9 mouse cellular contexts compared by ENCODE assay signal in the genomic region with DNA sequence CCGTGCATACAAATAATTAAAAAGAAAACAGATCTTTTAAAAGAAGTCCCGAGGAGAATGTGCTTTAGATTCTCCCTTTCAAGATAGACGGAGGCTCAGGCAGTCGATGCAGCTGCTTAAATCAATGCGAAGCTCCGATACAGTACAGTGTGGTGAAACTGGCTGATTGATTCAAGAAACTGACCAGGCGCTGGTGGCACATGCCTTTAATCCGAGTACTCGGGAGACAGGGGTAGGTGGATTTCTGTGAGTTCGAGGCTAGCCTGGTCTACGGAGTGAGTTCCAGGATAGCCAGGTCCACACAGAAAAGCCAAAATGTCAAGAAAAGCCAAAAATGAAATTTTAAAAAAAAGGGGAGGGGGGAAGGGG. TPM values are rescaled to one million over a fixed set of nuclear protein-coding genes. Genes with fewer than 3 reads are reported as not detected.
A peak's percentile ranks its signal among the peaks of the same experiment; 100 is the strongest.
DNase-seq lines count a peak whose midpoint lies in the region; ATAC-seq and TF ChIP-seq lines count a peak whose summit lies in the region.
"Had no signal": no experiment of that assay in that cellular context is flagged by ENCODE, and none has a peak within 500 bp of the region (broad histone marks: within the 10 kb centered on the region; RNA-seq: fewer than 3 reads in every experiment).

No protein-coding gene starts in this region.

- intact Hi-C loops in heart, postnatal 10 days (cut with DNase I) = loop anchor here (5.0 kb wide), 1 partner anchor 91 kb away; no protein-coding TSS in a partner anchor

- H3K4me1 ChIP-seq in heart, embryonic 11.5 days (ENCODE audit: control insufficient read depth, insufficient read depth, low read length) = no peaks in the 10 kb centered on the region
- H3K4me1 ChIP-seq in cortical plate, adult 2 months (ENCODE audit: control insufficient read depth, insufficient read depth, low read length) = no peaks in the 10 kb centered on the region
- H3K4me1 ChIP-seq in intestine, embryonic 14.5 days (replicated peaks; ENCODE audit: control insufficient read depth, insufficient read depth, low read length) = no peaks in the 10 kb centered on the region

- no peak overlapping the region for H3K27ac ChIP-seq in heart, embryonic 11.5 days (ENCODE audit: low read depth, low read length)
- H3K27ac ChIP-seq in cortical plate, adult 2 months (ENCODE audit: insufficient read depth, low read length) = no peak overlapping the region
- no peak overlapping the region for H3K27ac ChIP-seq in intestine, embryonic 14.5 days (ENCODE audit: low read depth)

- WGBS in heart, embryonic 11.5 days (ENCODE audit: insufficient replicate concordance) = 22% methylated on average over 11 of the region's 11 CpGs
- 29% methylated on average over 11 of the region's 11 CpGs for WGBS in intestine, embryonic 14.5 days

- no peak overlapping the region for H3ac ChIP-seq in myocyte (ENCODE audit: control insufficient read depth, insufficient read length)

- no peaks in the 10 kb centered on the region for H3K9me3 ChIP-seq in heart, embryonic 11.5 days (replicated peaks; ENCODE audit: control insufficient read depth, low read length)
- no peaks in the 10 kb centered on the region for H3K9me3 ChIP-seq in intestine, embryonic 14.5 days (ENCODE audit: control insufficient read depth, low read length)

- peak overlapping the region; percentile 46 for H3K4me3 ChIP-seq in heart, embryonic 11.5 days (ENCODE audit: low read depth, low read length)
- peak overlapping the region; percentile 16; the same call in 1 of the 2 replicates for H3K4me3 ChIP-seq in cortical plate, adult 2 months (ENCODE audit: insufficient read depth, low read length)
- H3K4me3 ChIP-seq in intestine, embryonic 14.5 days (ENCODE audit: low read depth, low read length) = peak overlapping the region; percentile 44
- H3K4me3 ChIP-seq in myocyte = no peak overlapping the region

- peak overlapping the region; percentile 65 for H3K4me2 ChIP-seq in heart, embryonic 11.5 days
- peak overlapping the region; percentile 71 for H3K4me2 ChIP-seq in intestine, embryonic 14.5 days (ENCODE audit: low read length)
- peak overlapping the region; percentile 61 for H3K4me2 ChIP-seq in myocyte (ENCODE audit: low read depth)

- no peaks in the 10 kb centered on the region for H3K27me3 ChIP-seq in heart, embryonic 11.5 days (ENCODE audit: control insufficient read depth, insufficient read depth, low read length)
- H3K27me3 ChIP-seq in intestine, embryonic 14.5 days (replicated peaks; ENCODE audit: control insufficient read depth, insufficient read depth, low read length) = no peaks in the 10 kb centered on the region
- no peaks in the 10 kb centered on the region for H3K27me3 ChIP-seq in myocyte (ENCODE audit: control insufficient read depth, insufficient read depth, insufficient read length)

- TF ChIP-seq CTCF in cortical plate, adult 2 months (IDR thresholded peaks at IDR 0.05; ENCODE audit: extremely low read depth, insufficient read depth, low read length) = no peak

- ATAC-seq in heart, embryonic 11.5 days (replicated peaks; ENCODE audit: insufficient number of reproducible peaks, low FRiP score, low TSS enrichment) = no peak
- peak; percentile 36 for ATAC-seq in CD4-positive, CD25-positive, alpha-beta regulatory T cell, adult 4 months
- peak; percentile 65 for ATAC-seq in intestine, embryonic 14.5 days (replicated peaks; ENCODE audit: low FRiP score, low TSS enrichment, low read depth)

- H3K9ac ChIP-seq in heart, embryonic 11.5 days (ENCODE audit: low read depth, low read length) = peak overlapping the region; percentile 68
- peak overlapping the region; percentile 58 for H3K9ac ChIP-seq in intestine, embryonic 14.5 days (ENCODE audit: low read length)

- no peak for DNase-seq in heart, postnatal 10 days
- no peak for DNase-seq in intestine, embryonic 14.5 days (ENCODE audit: low spot score)
- DNase-seq in thymus, postnatal 10 days (ENCODE audit: low spot score in 2 of 2) = no peak
- no peak for DNase-seq in ovary, postnatal 10 days (ENCODE audit: low spot score)

- no peak for TF ChIP-seq POLR2A in cortical plate, adult 2 months (IDR thresholded peaks at IDR 0.05; ENCODE audit: extremely low read depth, insufficient read depth, low read length)
- TF ChIP-seq POLR2A in myocyte (IDR thresholded peaks at IDR 0.05; ENCODE audit: insufficient read length, low read depth) = no peak

- no peaks in the 10 kb centered on the region for H3K79me2 ChIP-seq in myocyte (ENCODE audit: control insufficient read depth, insufficient read depth)

- no peaks in the 10 kb centered on the region for H3K36me3 ChIP-seq in heart, embryonic 11.5 days (ENCODE audit: control insufficient read depth, insufficient read depth, low read length)
- no peaks in the 10 kb centered on the region for H3K36me3 ChIP-seq in intestine, embryonic 14.5 days (ENCODE audit: control insufficient read depth, insufficient read depth, low read length)
- no peaks in the 10 kb centered on the region for H3K36me3 ChIP-seq in myocyte (ENCODE audit: control insufficient read depth, insufficient read depth)

TF ChIP-seq in myocyte, 11 proteins besides CTCF, POLR2A, EP300 and RAD21:
- TF ChIP-seq SRF (IDR thresholded peaks at IDR 0.05; ENCODE audit: control insufficient read depth, insufficient read length, low read depth) (no peak), POLR2AphosphoS2 (IDR thresholded peaks at IDR 0.05; ENCODE audit: insufficient read length, low read depth) (no peak), MYOD1 (IDR thresholded peaks at IDR 0.05; ENCODE audit: control insufficient read depth in 1 of 3, insufficient read length in 2 of 3, low read depth in 2 of 3) (no peak), MYOG (IDR thresholded peaks at IDR 0.05; ENCODE audit: control insufficient read depth in 1 of 3, insufficient read depth in 1 of 3, insufficient read length in 2 of 3, low read depth in 2 of 3) (no peak), E2F4 (IDR thresholded peaks at IDR 0.05; ENCODE audit: insufficient read depth) (no peak), TCF3 (IDR thresholded peaks at IDR 0.05; ENCODE audit: insufficient read length, low read depth) (no peak), USF1 (IDR thresholded peaks at IDR 0.05; ENCODE audit: low read depth) (no peak), REST (IDR thresholded peaks at IDR 0.05; ENCODE audit: insufficient read depth, insufficient read length) (no peak), MAX (IDR thresholded peaks at IDR 0.05; ENCODE audit: low read depth) (no peak), CEBPB (IDR thresholded peaks at IDR 0.05; ENCODE audit: insufficient read depth, poor library complexity, severe bottlenecking) (no peak), TCF12 (IDR thresholded peaks at IDR 0.05; ENCODE audit: insufficient read depth, poor library complexity, severe bottlenecking) (no peak)

RNA-seq across cellular contexts. Expression of a gene that starts 31.7 kb away (rescaled TPM):
- 4.0 and 5.5 TPM in 2 replicates for polyA plus RNA-seq in heart, embryonic 11.5 days (2014; fragmentation: Nextera tagmentation; extraction: Ambion mirVana)
- total RNA-seq in heart, postnatal 10 days (2021) = 1 to 10 TPM; 6.1 to 7.0 TPM
- polyA plus RNA-seq in CD4-positive, CD25-positive, alpha-beta regulatory T cell, adult 4 months (2017; shearing (Covaris generic)) = 1 to 10 TPM; 2.1 to 3.0 TPM
- 4.1 and 4.9 TPM in 2 replicates for polyA plus RNA-seq in cortical plate, adult 2 months (2012; rRNA removed)
- polyA plus RNA-seq in intestine, embryonic 14.5 days (2014; fragmentation: Nextera tagmentation; extraction: Ambion mirVana) = 30.6 and 34.6 TPM in 2 replicates
- polyA plus RNA-seq in myocyte (2012; fragmentation: generic; extraction: Trizol) = 0.05 TPM

RNA-seq across cellular contexts. Expression of a gene that starts 49.0 kb away (rescaled TPM):
- not detected in 2 replicates for polyA plus RNA-seq in heart, embryonic 11.5 days (2014; fragmentation: Nextera tagmentation; extraction: Ambion mirVana)
- total RNA-seq in heart, postnatal 10 days (2021) = 1 to 10 TPM in 1 of 2 experiments, under 1 TPM in 1; 0.30 to 1.3 TPM
- not detected for polyA plus RNA-seq in CD4-positive, CD25-positive, alpha-beta regulatory T cell, adult 4 months (2017; shearing (Covaris generic))
- 0.04 TPM in 1 of 2 replicates, not detected in the other for polyA plus RNA-seq in cortical plate, adult 2 months (2012; rRNA removed)
- polyA plus RNA-seq in intestine, embryonic 14.5 days (2014; fragmentation: Nextera tagmentation; extraction: Ambion mirVana) = not detected in 2 replicates
- polyA plus RNA-seq in myocyte (2012; fragmentation: generic; extraction: Trizol) = 0.02 TPM
- total RNA-seq: layer of hippocampus, postnatal 10 days had no signal

RNA-seq across cellular contexts. Expression of a gene that starts 59.9 kb away (rescaled TPM):
- polyA plus RNA-seq in heart, embryonic 11.5 days (2014; fragmentation: Nextera tagmentation; extraction: Ambion mirVana) = 53.6 and 54.5 TPM in 2 replicates
- 100 to 1,000 TPM; 113 to 139 TPM for total RNA-seq in heart, postnatal 10 days (2021)
- polyA plus RNA-seq in CD4-positive, CD25-positive, alpha-beta regulatory T cell, adult 4 months (2017; shearing (Covaris generic)) = 10 to 100 TPM; 17.8 to 34.4 TPM
- 33.5 and 34.4 TPM in 2 replicates for polyA plus RNA-seq in cortical plate, adult 2 months (2012; rRNA removed)
- polyA plus RNA-seq in intestine, embryonic 14.5 days (2014; fragmentation: Nextera tagmentation; extraction: Ambion mirVana) = 71.1 and 73.5 TPM in 2 replicates
- polyA plus RNA-seq in myocyte (2012; fragmentation: generic; extraction: Trizol) = 112 TPM
